Mouse (Mus musculus) liver, postnatal 0 days (tissue): ENCODE data around the gene Gm29776.

Source experiments
- CTCF ChIP-seq: sonication (generic); IDR thresholded peaks from 2 replicates; pipeline ENCODE4 v1.5.1; 2016; ENCODE audit warnings: antibody characterized with exemption, low read depth
- EP300 ChIP-seq: IDR thresholded peaks from 2 replicates; pipeline ENCODE4 v1.6.1; 2016; ENCODE audit warnings: antibody characterized with exemption, low read depth, mild to moderate bottlenecking

- TF ChIP-seq EP300: no peak
- TF ChIP-seq CTCF: no peak
These were observed 10.4 kb upstream of the Gm29776 start for GRCm38 (mm10) chr14:54709054-54709453.
